Mouse (Mus musculus) MEL (cell line): Measurements from ENCODE around the gene Prame. TPM values are rescaled to one million over a fixed set of nuclear protein-coding genes. Genes with fewer than 3 reads are reported as not detected.
"Not testable (repeated sequence)": the region's sequence is repeated elsewhere in the genome, so short reads cannot be mapped to it uniquely, and the experiment has no call there.

Experiments
- DNase-seq: peaks from one replicate; pipeline ENCODE4 v3.0.0; 2011; ENCODE audit warnings: low read depth, low spot score
- H3K27ac ChIP-seq: 2 replicates; pipeline ENCODE4 v1.5.1; 2012; ENCODE audit warnings: low read depth, mild to moderate bottlenecking, control low read depth, low read length, moderate library complexity; ENCODE audit not compliant: control insufficient read depth
- H3K27me3 ChIP-seq, 2 experiments: fragments of 150-350 bp in 1 of 2; sonication (generic) in 1 of 2; 2 replicates each; pipeline ENCODE4 v1.6.1; 2012; ENCODE audit warnings: low read length in 2 of 2, mild to moderate bottlenecking in 2 of 2, improper control_type of control experiment in 1 of 2, moderate library complexity in 1 of 2; ENCODE audit not compliant: insufficient read depth in 2 of 2, control insufficient read depth in 1 of 2
- H3K36me3 ChIP-seq, 2 experiments: 2 replicates each; pipeline ENCODE4 v1.6.1; 2012 to 2014; ENCODE audit warnings: low read length in 2 of 2, improper control_type of control experiment in 1 of 2, inconsistent platforms in 1 of 2, mild to moderate bottlenecking in 1 of 2; ENCODE audit not compliant: insufficient read depth in 2 of 2, control insufficient read depth in 1 of 2
- H3K4me1 ChIP-seq, 2 experiments: fragments of 150-350 bp in 1 of 2; sonication (generic) in 1 of 2; 2 replicates each; pipeline ENCODE4 v1.6.1; 2012; ENCODE audit warnings: low read length in 2 of 2, improper control_type of control experiment in 1 of 2, mild to moderate bottlenecking in 1 of 2; ENCODE audit not compliant: insufficient read depth in 2 of 2, control insufficient read depth in 1 of 2
- H3K4me3 ChIP-seq, 2 experiments: fragments of 150-350 bp in 1 of 2; sonication (generic) in 1 of 2; 2 replicates each; pipeline ENCODE4 v1.5.1; 2012; ENCODE audit warnings: low read depth in 2 of 2, low read length in 2 of 2, mild to moderate bottlenecking in 2 of 2, moderate library complexity in 2 of 2, control low read depth in 1 of 2, improper control_type of control experiment in 1 of 2; ENCODE audit not compliant: control insufficient read depth in 1 of 2, insufficient read depth in 1 of 2
- H3K79me2 ChIP-seq: 2 replicates; pipeline ENCODE4 v1.6.1; 2012; ENCODE audit warnings: mild to moderate bottlenecking, low read length, moderate library complexity; ENCODE audit not compliant: control insufficient read depth, poor library complexity, insufficient read depth
- H3K9ac ChIP-seq: 2 replicates; pipeline ENCODE4 v1.6.1; 2012; ENCODE audit warnings: low read depth, mild to moderate bottlenecking, control low read depth, low read length, moderate library complexity; ENCODE audit not compliant: control insufficient read depth, poor library complexity, severe bottlenecking
- H3K9me3 ChIP-seq: fragments of 150-350 bp; sonication (generic); replicated peaks from 2 replicates; pipeline ENCODE4 v1.6.1; 2012; ENCODE audit warnings: mild to moderate bottlenecking, low read length, improper control_type of control experiment, moderate library complexity; ENCODE audit not compliant: insufficient read depth
- BHLHE40 ChIP-seq: IDR thresholded peaks from 2 replicates; pipeline ENCODE4 v1.6.1; 2012; ENCODE audit warnings: low read depth, mild to moderate bottlenecking, inconsistent platforms, low read length, improper control_type of control experiment, borderline replicate concordance
- CHD1 ChIP-seq: IDR thresholded peaks from 2 replicates; pipeline ENCODE4 v1.6.1; 2012; ENCODE audit warnings: low read depth, mild to moderate bottlenecking, inconsistent platforms, low read length, improper control_type of control experiment
- CHD2 ChIP-seq: IDR thresholded peaks from 2 replicates; pipeline ENCODE4 v1.6.1; 2011; ENCODE audit warnings: low read length, improper control_type of control experiment
- CTCF ChIP-seq, 3 experiments: IDR thresholded peaks in 2 of 3; conservative IDR thresholded peaks in 1 of 3; 2 replicates each; pipeline ENCODE4 v1.5.1; 2011 to 2012; ENCODE audit warnings: low read length in 3 of 3, low read depth in 2 of 3, mild to moderate bottlenecking in 2 of 3, improper control_type of control experiment in 1 of 3, inconsistent platforms in 1 of 3, mixed read lengths in 1 of 3, moderate library complexity in 1 of 3; ENCODE audit not compliant: control insufficient read depth in 1 of 3, insufficient read depth in 1 of 3, poor library complexity in 1 of 3, severe bottlenecking in 1 of 3
- E2F4 ChIP-seq: IDR thresholded peaks from 2 replicates; pipeline ENCODE4 v1.6.1; 2011; ENCODE audit warnings: low read depth, low read length, improper control_type of control experiment, borderline replicate concordance
- EP300 ChIP-seq, 2 experiments: IDR thresholded peaks; 2 replicates each; pipeline ENCODE4 v1.6.1; 2011; ENCODE audit warnings: improper control_type of control experiment in 2 of 2, low read length in 2 of 2, low read depth in 1 of 2, mild to moderate bottlenecking in 1 of 2
- ETS1 ChIP-seq: IDR thresholded peaks from 2 replicates; pipeline ENCODE4 v1.6.1; 2012; ENCODE audit warnings: low read depth, mild to moderate bottlenecking, inconsistent platforms, low read length, improper control_type of control experiment, moderate library complexity
- GABPA ChIP-seq: IDR thresholded peaks from 2 replicates; pipeline ENCODE4 v1.6.1; 2012; ENCODE audit warnings: low read depth, mild to moderate bottlenecking, inconsistent platforms, low read length, improper control_type of control experiment, moderate library complexity
- GATA1 ChIP-seq: IDR thresholded peaks from 2 replicates; pipeline ENCODE4 v1.6.1; 2011; ENCODE audit warnings: low read depth, low read length, improper control_type of control experiment
- HCFC1 ChIP-seq: IDR thresholded peaks from 2 replicates; pipeline ENCODE4 v1.6.1; 2012; ENCODE audit warnings: low read depth, mild to moderate bottlenecking, inconsistent platforms, low read length, improper control_type of control experiment, moderate library complexity
- JUND ChIP-seq: IDR thresholded peaks from 2 replicates; pipeline ENCODE4 v1.6.1; 2011; ENCODE audit warnings: low read depth, mild to moderate bottlenecking, improper control_type of control experiment, low read length
- MAFK ChIP-seq: IDR thresholded peaks from 2 replicates; pipeline ENCODE4 v1.6.1; 2011; ENCODE audit warnings: low read depth, mild to moderate bottlenecking, low read length, improper control_type of control experiment, borderline replicate concordance
- MYB ChIP-seq: IDR thresholded peaks from 2 replicates; pipeline ENCODE4 v1.6.1; 2011; ENCODE audit warnings: mild to moderate bottlenecking, low read depth, low read length, improper control_type of control experiment
- MYC ChIP-seq: IDR thresholded peaks from 2 replicates; pipeline ENCODE4 v1.6.1; 2011; ENCODE audit warnings: low read depth, mild to moderate bottlenecking, low read length, improper control_type of control experiment, moderate library complexity
- NELFE ChIP-seq: IDR thresholded peaks from 2 replicates; pipeline ENCODE4 v1.6.1; 2011; ENCODE audit warnings: low read depth, low read length, improper control_type of control experiment
- RAD21 ChIP-seq: IDR thresholded peaks from 2 replicates; pipeline ENCODE4 v1.6.1; 2011; ENCODE audit warnings: mild to moderate bottlenecking, low read depth, low read length, improper control_type of control experiment
- RCOR1 ChIP-seq: IDR thresholded peaks from 2 replicates; pipeline ENCODE4 v1.6.1; 2012; ENCODE audit warnings: low read depth, mild to moderate bottlenecking, inconsistent platforms, low read length, improper control_type of control experiment
- SMC3 ChIP-seq: IDR thresholded peaks from 2 replicates; pipeline ENCODE4 v1.6.1; 2011; ENCODE audit warnings: low read depth, low read length, improper control_type of control experiment
- TBP ChIP-seq: IDR thresholded peaks from 2 replicates; pipeline ENCODE4 v1.8.0; 2011; ENCODE audit warnings: low read depth, low read length, improper control_type of control experiment
- TCF12 ChIP-seq: IDR thresholded peaks from 2 replicates; pipeline ENCODE4 v1.6.1; 2014; ENCODE audit warnings: low read depth, mild to moderate bottlenecking, inconsistent platforms, low read length, improper control_type of control experiment, moderate library complexity
- ZC3H11A ChIP-seq: IDR thresholded peaks from 2 replicates; pipeline ENCODE4 v1.6.1; 2012; ENCODE audit warnings: low read depth, mild to moderate bottlenecking, inconsistent platforms, low read length, improper control_type of control experiment
- ZNF384 ChIP-seq: IDR thresholded peaks from 2 replicates; pipeline ENCODE4 v1.6.1; 2012; ENCODE audit warnings: low read depth, mild to moderate bottlenecking, inconsistent platforms, low read length, improper control_type of control experiment
- polyA plus RNA-seq, 2 experiments: library from polyadenylated mRNA; stranded (reverse) in 1 of 2; unstranded in 1 of 2; fragments of >175 nt in 1 of 2; fragments of >200 nt in 1 of 2; gene quantifications; 2 replicates each; pipeline versions ENCODE4 v1.2.1 to v1.2.4; 2012; ENCODE audit warnings: low replicate concordance in 2 of 2, low read depth in 1 of 2; ENCODE audit not compliant: insufficient read length in 2 of 2, insufficient read depth in 1 of 2, missing spikeins in 1 of 2
- total RNA-seq: library from RNA; depleted of rRNA; stranded (reverse); fragments of 300-350 nt; gene quantifications from 2 replicates; pipeline ENCODE4 v1.2.3, GENCODE M21; 2012

Prame gene
- total and polyA plus RNA-seq, 3 experiments = not detected

DNA sequence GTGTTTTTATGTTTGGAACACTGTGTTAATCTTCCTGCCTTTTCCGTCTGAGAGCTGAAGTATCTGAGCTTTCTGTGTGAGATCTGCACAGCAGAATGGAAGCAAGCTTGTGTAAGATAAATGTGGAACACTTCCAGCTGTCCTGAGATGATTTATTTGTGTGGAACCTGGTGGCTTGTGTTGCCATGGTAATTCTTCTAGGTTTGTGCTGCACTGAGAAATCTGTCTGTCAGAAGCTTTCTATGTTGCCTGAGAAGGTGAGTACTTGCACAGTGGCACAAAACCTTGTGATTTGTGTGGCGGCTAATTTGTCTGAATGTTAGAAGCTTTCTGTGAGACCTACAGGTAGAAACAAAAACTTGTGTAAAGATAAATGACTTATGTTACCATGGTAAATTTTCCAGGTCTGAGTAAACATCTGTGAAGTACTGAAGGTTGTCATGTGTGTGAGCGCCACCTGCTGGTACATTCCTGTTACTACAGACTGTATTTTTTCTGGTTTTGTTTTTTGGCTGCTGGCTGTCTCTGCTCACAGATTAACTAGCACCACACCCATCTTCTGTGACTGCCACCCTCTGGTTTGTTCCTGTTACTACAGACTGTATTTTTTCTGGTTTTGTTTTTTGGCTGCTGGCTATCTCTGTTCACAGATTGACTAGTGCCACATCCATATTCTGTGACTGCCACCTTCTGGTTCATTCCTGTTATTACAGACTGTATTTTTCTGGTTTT is 26.0 kb downstream of the Prame start:
- H3K36me3 ChIP-seq = not testable (repeated sequence)
- TF ChIP-seq ZC3H11A (peak; percentile 6; the same call in 1 of the 2 replicates), CTCF (IDR thresholded peaks at IDR 0.05 in 2 of 3, conservative IDR thresholded peaks at IDR 0.05 in 1 of 3; ENCODE audit: control insufficient read depth in 1 of 3, insufficient read depth in 1 of 3, low read depth in 2 of 3, low read length in 3 of 3, poor library complexity in 1 of 3, severe bottlenecking in 1 of 3) (peak in 2 of 3 experiments; percentile 51 to 54; a peak in 4 of 6 replicates), RAD21 (peak; percentile 20), SMC3 (peak; percentile 31; the same call in 1 of the 2 replicates)
- TF ChIP-seq, all 39 proteins: peak for 4; not testable (repeated sequence) for 35
- not testable (repeated sequence) for H3K27ac ChIP-seq, H3K9ac ChIP-seq, H3K79me2 ChIP-seq, H3K27me3 ChIP-seq, H3K9me3 ChIP-seq, H3K4me1 ChIP-seq, H3K4me3 ChIP-seq
- DNase-seq = peak; percentile 62

GRCm38 (mm10) chrX:135598677-135599076 is 28.8 kb downstream of the Prame start, which contains the start of gene Nxf7:
Nxf7 (minus strand) TSS chrX:135598777.
- H3K4me3 ChIP-seq = no peak within 1 kb of the TSS; a peak in 1 of 4 replicates
- H3K27ac ChIP-seq = no peak within 1 kb of the TSS
- H3K4me1 ChIP-seq = no peaks in the 10 kb centered on the region
- H3K9me3 ChIP-seq = no peaks in the 10 kb centered on the region
- H3K79me2 ChIP-seq = no peaks in the 10 kb centered on the region
- no peaks in the 10 kb centered on the region for H3K36me3 ChIP-seq
- H3K27me3 ChIP-seq = no peaks in the 10 kb centered on the region
- H3K9ac ChIP-seq = no peak within 1 kb of the TSS
- DNase-seq = no peak
- TF ChIP-seq MAFK = no peak
- no peak for TF ChIP-seq ZNF384
- TF ChIP-seq HCFC1 = no peak
- TF ChIP-seq CHD2 = no peak
- no peak for TF ChIP-seq E2F4
- TF ChIP-seq NELFE = no peak
- TF ChIP-seq GATA1 = no peak
- TF ChIP-seq JUND = no peak
- TF ChIP-seq ZC3H11A = no peak
- no peak for TF ChIP-seq TBP
- no peak for TF ChIP-seq MYB
- no peak for TF ChIP-seq CTCF (IDR thresholded peaks at IDR 0.05 in 2 of 3, conservative IDR thresholded peaks at IDR 0.05 in 1 of 3; ENCODE audit: control insufficient read depth in 1 of 3, insufficient read depth in 1 of 3, low read depth in 2 of 3, low read length in 3 of 3, poor library complexity in 1 of 3, severe bottlenecking in 1 of 3)
- no peak for TF ChIP-seq EP300 (IDR thresholded peaks at IDR 0.05; ENCODE audit: low read depth in 1 of 2, low read length in 2 of 2)
- TF ChIP-seq RCOR1 = no peak
- no peak for TF ChIP-seq CHD1
- TF ChIP-seq TCF12 = no peak
- TF ChIP-seq ETS1 = no peak
- TF ChIP-seq MYC = no peak
- no peak for TF ChIP-seq GABPA
- no peak for TF ChIP-seq BHLHE40
